Mouse (Mus musculus): ENCODE results near the gene Skp1a. TPM values are rescaled to one million over a fixed set of nuclear protein-coding genes. Genes with fewer than 3 reads are reported as not detected.

Skp1a gene
- polyA plus RNA-seq, 1 experiment, result 285 TPM

GRCm38 (mm10) chr11:52257376-52257775, 25.6 kb downstream of the Skp1a start:
- TF ChIP-seq CTCF (IDR thresholded peaks at IDR 0.05; ENCODE audit: borderline replicate concordance, extremely low read depth, insufficient read depth, insufficient read length), result no peak
- no peak for TF ChIP-seq POLR2A (IDR thresholded peaks at IDR 0.05; ENCODE audit: borderline replicate concordance, extremely low read depth, insufficient read depth, insufficient read length, poor library complexity, severe bottlenecking)
- no peak for DNase-seq (ENCODE audit: low read depth)

GRCm38 (mm10) chr11:52258711-52259110, 26.9 kb downstream of the Skp1a start:
- TF ChIP-seq CTCF (IDR thresholded peaks at IDR 0.05; ENCODE audit: borderline replicate concordance, extremely low read depth, insufficient read depth, insufficient read length), result no peak
- TF ChIP-seq POLR2A (IDR thresholded peaks at IDR 0.05; ENCODE audit: borderline replicate concordance, extremely low read depth, insufficient read depth, insufficient read length, poor library complexity, severe bottlenecking), result no peak
- no peak for DNase-seq (ENCODE audit: low read depth)

DNA sequence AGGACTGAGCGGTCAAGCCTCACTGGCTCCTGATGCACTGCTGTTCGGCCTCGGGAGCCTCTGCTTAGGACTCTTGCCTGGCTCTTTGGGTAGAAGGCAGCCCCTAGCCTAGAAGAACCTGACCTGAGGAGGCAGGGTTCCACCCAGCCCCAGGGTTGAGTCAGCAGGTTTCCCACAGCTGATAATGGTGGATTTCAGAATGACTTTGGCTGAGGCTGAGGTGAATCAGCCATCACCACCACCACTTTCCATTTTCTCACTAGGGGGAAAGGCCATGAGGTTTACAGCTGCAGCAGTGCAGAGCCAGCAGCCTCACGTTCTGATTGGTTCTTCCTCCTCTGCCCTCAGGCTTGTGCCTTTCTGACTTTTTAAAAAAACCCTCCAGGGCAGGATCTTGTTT, 29.1 kb downstream of the Skp1a start:
- no peak for TF ChIP-seq CTCF (IDR thresholded peaks at IDR 0.05; ENCODE audit: borderline replicate concordance, extremely low read depth, insufficient read depth, insufficient read length)
- TF ChIP-seq POLR2A (IDR thresholded peaks at IDR 0.05; ENCODE audit: borderline replicate concordance, extremely low read depth, insufficient read depth, insufficient read length, poor library complexity, severe bottlenecking), result no peak
- no peak for DNase-seq (ENCODE audit: low read depth)

GRCm38 (mm10) chr11:52261937-52262336, 30.1 kb downstream of the Skp1a start:
- DNase-seq (ENCODE audit: low read depth), result no peak

GRCm38 (mm10) chr11:52262338-52262737, 30.5 kb downstream of the Skp1a start:
- no peak for TF ChIP-seq CTCF (IDR thresholded peaks at IDR 0.05; ENCODE audit: borderline replicate concordance, extremely low read depth, insufficient read depth, insufficient read length)
- no peak for TF ChIP-seq POLR2A (IDR thresholded peaks at IDR 0.05; ENCODE audit: borderline replicate concordance, extremely low read depth, insufficient read depth, insufficient read length, poor library complexity, severe bottlenecking)
- no peak for DNase-seq (ENCODE audit: low read depth)

More at GRCm38 (mm10) chr11:52261937-52262336, 30.1 kb downstream of the Skp1a start:
- TF ChIP-seq CTCF (IDR thresholded peaks at IDR 0.05; ENCODE audit: borderline replicate concordance, extremely low read depth, insufficient read depth, insufficient read length) (peak; percentile 44), POLR2A (IDR thresholded peaks at IDR 0.05; ENCODE audit: borderline replicate concordance, extremely low read depth, insufficient read depth, insufficient read length, poor library complexity, severe bottlenecking) (no peak)

DNA sequence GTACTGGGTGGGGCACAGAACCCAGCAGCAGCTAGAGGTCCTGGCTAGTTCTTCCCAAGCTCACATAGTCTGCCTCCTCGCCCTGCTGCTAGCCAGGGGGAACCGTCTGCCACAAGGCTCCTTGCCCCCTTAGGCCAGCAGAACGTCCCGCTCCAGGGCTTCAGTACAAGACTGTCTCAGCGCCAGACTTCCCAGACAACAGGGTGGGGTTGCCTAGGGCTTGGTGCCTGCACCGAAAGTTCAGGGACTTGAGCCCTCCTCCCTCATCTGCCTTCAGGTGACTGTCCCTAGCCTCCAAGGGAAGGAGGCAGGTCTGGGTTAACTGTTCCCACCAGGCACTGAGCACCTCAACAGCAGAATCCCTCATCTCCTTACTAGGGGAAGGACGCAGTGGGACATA, 33.1 kb downstream of the Skp1a start:
- DNase-seq (ENCODE audit: low read depth), result no peak
- TF ChIP-seq POLR2A (IDR thresholded peaks at IDR 0.05; ENCODE audit: borderline replicate concordance, extremely low read depth, insufficient read depth, insufficient read length, poor library complexity, severe bottlenecking) (no peak), CTCF (IDR thresholded peaks at IDR 0.05; ENCODE audit: borderline replicate concordance, extremely low read depth, insufficient read depth, insufficient read length) (no peak)

DNA sequence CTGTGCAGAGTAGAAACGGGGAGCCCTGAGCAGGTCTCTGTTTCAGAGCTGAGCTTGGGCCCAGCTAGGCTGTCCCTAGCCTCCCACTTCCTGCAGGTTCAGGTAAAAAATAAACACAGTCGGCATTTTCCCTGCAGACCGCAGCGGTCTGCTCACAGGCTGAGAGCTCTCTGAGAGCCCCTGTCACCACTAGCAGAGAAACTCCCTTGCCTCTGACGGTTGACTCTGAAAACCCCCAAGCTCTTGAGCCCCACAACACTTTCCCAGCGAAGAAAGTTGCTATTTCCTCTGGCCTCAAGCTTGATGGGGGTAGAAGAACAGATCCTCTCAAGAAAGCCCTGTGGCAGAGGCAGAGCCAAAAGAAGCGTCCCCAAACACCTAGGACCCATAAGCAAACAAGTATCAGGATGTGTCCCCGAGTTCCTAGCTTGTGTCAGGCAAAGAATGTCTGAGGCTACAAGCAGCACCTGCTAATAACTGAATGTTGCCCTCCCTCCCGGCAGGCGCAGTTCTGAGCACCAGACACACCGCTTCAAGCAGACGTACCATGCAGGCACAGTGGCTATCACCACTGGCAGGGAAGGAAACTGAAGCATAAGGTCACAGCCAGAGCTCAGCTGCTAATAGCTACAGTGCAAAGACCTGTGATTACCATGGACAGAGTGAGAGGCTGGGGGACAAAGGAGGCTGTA, 34.0 kb downstream of the Skp1a start:
- TF ChIP-seq CTCF (IDR thresholded peaks at IDR 0.05; ENCODE audit: borderline replicate concordance, extremely low read depth, insufficient read depth, insufficient read length), result no peak
- TF ChIP-seq POLR2A (IDR thresholded peaks at IDR 0.05; ENCODE audit: borderline replicate concordance, extremely low read depth, insufficient read depth, insufficient read length, poor library complexity, severe bottlenecking), result no peak
- no peak for DNase-seq (ENCODE audit: low read depth)

GRCm38 (mm10) chr11:52267271-52267670, 35.5 kb downstream of the Skp1a start:
- DNase-seq (ENCODE audit: low read depth), result no peak
- TF ChIP-seq CTCF (IDR thresholded peaks at IDR 0.05; ENCODE audit: borderline replicate concordance, extremely low read depth, insufficient read depth, insufficient read length) (no peak), POLR2A (IDR thresholded peaks at IDR 0.05; ENCODE audit: borderline replicate concordance, extremely low read depth, insufficient read depth, insufficient read length, poor library complexity, severe bottlenecking) (no peak)

GRCm38 (mm10) chr11:52268104-52268835, 36.5 kb downstream of the Skp1a start:
- TF ChIP-seq CTCF (IDR thresholded peaks at IDR 0.05; ENCODE audit: borderline replicate concordance, extremely low read depth, insufficient read depth, insufficient read length), result no peak
- no peak for TF ChIP-seq POLR2A (IDR thresholded peaks at IDR 0.05; ENCODE audit: borderline replicate concordance, extremely low read depth, insufficient read depth, insufficient read length, poor library complexity, severe bottlenecking)
- DNase-seq (ENCODE audit: low read depth), result no peak

DNA sequence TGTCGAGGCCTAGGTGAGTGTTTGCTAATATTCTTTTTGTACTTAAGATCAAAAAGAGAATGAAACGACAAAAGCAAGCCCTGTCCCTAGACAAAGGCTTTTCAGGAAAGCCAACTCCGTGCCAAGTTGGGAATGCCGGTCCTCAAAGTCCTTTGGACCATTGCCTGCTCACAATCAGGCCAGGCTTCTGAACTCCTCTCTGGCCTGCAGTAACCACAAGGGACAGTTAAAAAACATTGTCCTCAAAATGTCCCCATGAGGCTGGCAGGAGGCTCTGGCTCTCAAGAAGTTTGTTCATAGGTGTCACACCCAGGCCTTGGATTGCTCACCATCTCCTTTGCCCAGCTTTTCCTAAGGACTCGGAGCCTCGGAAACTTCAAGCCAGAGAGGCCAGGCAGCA, 38.0 kb downstream of the Skp1a start:
- TF ChIP-seq POLR2A (IDR thresholded peaks at IDR 0.05; ENCODE audit: borderline replicate concordance, extremely low read depth, insufficient read depth, insufficient read length, poor library complexity, severe bottlenecking), result no peak
- no peak for TF ChIP-seq CTCF (IDR thresholded peaks at IDR 0.05; ENCODE audit: borderline replicate concordance, extremely low read depth, insufficient read depth, insufficient read length)
- DNase-seq (ENCODE audit: low read depth), result no peak

GRCm38 (mm10) chr11:52271765-52272495, 40.1 kb downstream of the Skp1a start:
- no peak for DNase-seq (ENCODE audit: low read depth)
- no peak for TF ChIP-seq CTCF (IDR thresholded peaks at IDR 0.05; ENCODE audit: borderline replicate concordance, extremely low read depth, insufficient read depth, insufficient read length)
- no peak for TF ChIP-seq POLR2A (IDR thresholded peaks at IDR 0.05; ENCODE audit: borderline replicate concordance, extremely low read depth, insufficient read depth, insufficient read length, poor library complexity, severe bottlenecking)
